Mouse (Mus musculus): ENCODE measurements around the gene Nobox. TPM values are rescaled to one million over a fixed set of nuclear protein-coding genes. Genes with fewer than 3 reads are reported as not detected.

Gene Nobox
- total RNA-seq, 2 experiments from 2014 or later: not detected

DNA sequence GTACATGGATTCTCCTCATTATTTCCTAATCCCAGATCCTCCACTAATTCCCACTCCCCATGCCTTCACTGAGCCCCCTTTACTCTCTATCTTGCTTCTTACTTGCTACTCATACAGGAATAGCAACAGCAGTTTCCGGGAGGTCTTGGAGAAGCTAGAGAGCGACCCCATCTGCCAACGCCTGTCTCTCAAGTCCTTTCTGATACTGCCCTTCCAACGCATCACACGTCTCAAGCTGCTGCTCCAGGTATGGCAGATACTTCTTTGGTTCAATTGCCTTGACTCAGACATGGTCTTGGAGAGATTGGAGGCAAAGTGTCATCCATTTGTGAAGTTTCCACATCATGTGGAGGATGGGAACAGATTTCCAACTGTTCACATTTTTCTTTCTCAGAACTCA, 28.9 kb downstream of the Nobox start:
- no peak for DNase-seq (ENCODE audit: low spot score)

GRCm38 (mm10) chr6:43278247-43278646, 31.1 kb downstream of the Nobox start:
- DNase-seq (ENCODE audit: low spot score): no peak
- intact Hi-C loops (cut with DNase I): loop anchor here (1.0 to 10.0 kb wide), 3 partner anchors 24 to 1013 kb away; partner anchors contain the start of genes Casp2 and Tmem139

More for the DNA sequence above, 28.9 kb downstream of the Nobox start:
- intact Hi-C loops (cut with DNase I): no loop called here

- DNase-seq (ENCODE audit: low spot score): no peak
- intact Hi-C loops (cut with DNase I): loop anchor here (10.0 kb wide), 1 partner anchor 1009 kb away; the partner anchor contains the start of genes Casp2 and Tmem139
Measured at GRCm38 (mm10) chr6:43274123-43274522, 35.2 kb downstream of the Nobox start.

GRCm38 (mm10) chr6:43272597-43272996, 36.8 kb downstream of the Nobox start:
- intact Hi-C loops (cut with DNase I): loop anchor here (10.0 kb wide), 1 partner anchor 1008 kb away; the partner anchor contains the start of genes Casp2 and Tmem139
- no peak for DNase-seq (ENCODE audit: low spot score)

DNA sequence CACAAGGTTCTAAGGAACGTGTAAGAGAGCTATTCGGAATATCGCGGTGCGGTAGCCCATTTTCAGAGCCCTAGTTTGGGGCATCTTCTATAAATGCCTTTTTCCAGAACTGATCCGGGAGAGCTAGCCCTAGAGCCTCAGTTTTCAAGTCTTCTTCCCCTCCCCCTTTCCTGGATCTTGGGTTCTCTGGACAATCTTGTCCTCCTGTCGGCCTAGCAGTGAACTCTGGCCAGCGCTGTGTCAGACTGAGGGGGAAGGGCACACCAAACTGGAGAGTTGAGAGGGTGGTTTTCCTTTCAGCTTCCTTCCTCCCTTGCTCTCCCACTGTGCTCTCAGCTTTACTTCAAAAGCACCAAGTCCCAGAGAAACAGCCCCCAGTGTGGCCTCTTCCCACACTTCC, 43.0 kb downstream of the Nobox start:
- no peak for DNase-seq (ENCODE audit: low spot score)
- intact Hi-C loops (cut with DNase I): loop anchor here (10.0 kb wide), 2 partner anchors 398 to 722 kb away; partner anchors contain the start of genes Olfr455 and Tpk1

DNA sequence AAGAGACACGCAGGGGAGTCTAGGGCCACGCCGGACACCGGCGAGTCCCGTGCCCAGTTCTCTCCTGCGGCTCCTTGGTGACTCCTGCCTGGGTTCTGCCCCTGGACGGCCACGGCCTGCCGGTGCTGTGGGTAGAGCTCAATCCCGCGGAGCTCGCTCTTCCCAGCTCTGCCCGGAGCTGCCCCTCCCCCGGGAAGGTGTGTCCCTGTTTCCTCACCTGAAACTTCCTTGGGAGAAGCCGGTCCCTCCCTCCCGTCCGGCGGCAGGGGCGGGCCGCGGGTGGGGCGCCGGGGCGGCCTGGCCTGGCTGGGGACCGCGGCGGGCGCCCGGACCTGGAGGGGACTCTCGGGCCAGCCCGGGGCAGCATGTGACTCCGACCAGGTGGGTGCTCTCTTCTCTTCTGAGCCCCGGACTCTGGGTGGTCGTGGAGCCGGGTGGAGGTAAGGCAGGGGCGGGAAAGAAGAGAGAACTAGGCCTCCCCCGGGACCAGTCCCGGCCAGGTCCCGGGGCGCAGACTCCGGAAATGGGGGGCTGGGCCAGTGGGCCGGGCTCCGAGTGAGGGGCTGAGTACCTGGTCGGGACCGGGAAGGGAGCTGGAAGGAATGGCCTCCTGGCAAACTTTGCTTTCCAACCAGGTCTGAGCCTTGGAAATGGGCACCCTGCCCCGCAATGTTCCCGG, 43.9 kb downstream of the Nobox start, which contains the start of gene Arhgef5:
Arhgef5 (plus strand) TSS at position 220 of the 679 bp plus-strand sequence.
- peak; percentile 42 for DNase-seq (ENCODE audit: low spot score)
- intact Hi-C loops (cut with DNase I): loop anchor here (10.0 kb wide), 2 partner anchors 399 to 721 kb away; partner anchors contain the start of genes Olfr455 and Tpk1

DNA sequence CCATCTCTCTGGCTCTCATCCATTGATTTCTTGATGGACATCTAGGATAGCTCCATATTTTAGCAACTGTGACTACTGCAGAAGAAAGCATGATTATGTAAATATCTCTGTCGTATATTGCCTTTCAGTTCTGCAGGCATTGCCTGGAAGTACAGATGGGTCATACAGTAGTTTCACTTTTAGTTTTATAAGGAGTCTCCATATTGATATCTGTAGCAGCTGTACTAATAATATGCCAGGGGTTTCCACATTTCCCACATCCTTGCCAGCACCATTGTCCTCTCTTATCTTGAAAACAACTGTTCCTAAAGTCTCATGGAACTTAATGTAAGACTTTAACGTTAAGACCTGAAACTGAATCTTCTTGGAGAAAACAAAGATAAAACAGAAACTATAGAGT, 48.6 kb downstream of the Nobox start:
- DNase-seq (ENCODE audit: low spot score): no peak
- intact Hi-C loops (cut with DNase I): loop anchor here (10.0 kb wide), 2 partner anchors 404 to 716 kb away; partner anchors contain the start of genes Olfr455 and Tpk1

DNA sequence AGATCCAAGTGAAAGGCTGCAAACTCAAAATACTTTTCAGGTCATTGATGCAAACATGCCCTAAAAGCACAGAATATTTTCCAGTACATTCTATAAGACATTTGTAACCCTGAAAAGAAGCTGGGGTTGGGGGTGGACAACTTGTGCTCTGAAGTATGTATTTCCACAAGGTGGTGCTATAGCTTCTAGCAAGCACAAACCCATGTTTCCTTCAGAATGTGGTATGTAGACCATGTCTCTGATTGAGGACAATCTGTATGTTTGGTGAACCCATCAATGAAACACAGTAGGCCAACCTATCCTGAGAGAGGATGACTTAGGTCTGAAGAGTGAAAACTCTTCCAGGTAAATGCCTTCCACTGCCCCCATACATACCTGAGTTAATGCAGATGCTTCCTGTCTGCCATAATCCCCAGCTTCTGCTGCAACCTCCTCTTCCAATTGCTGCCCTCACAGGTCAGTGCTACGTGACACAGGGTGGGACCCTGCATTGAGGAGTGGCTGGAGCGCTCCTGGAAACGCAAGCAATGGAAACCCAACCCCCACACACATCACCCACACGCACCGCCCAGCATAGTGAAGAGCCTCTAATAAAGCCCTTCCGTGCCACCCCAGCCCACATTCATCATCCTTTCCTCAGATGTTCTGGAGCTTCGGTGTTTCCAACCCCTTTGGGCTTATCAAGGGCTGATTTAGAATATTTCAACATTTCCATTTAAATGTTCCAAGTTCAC, 55.0 kb downstream of the Nobox start:
- intact Hi-C loops (cut with DNase I): loop anchor here (1.0 kb wide), 2 partner anchors 24 to 43 kb away; no protein-coding TSS in a partner anchor
- DNase-seq (ENCODE audit: low spot score): no peak

Other genes with a start within 250 kb of the Nobox start
- gene Olfr441, start 203.2 kb downstream of the Nobox start, total RNA-seq (2021): not detected
- not detected for gene Olfr237-ps1, start 163.0 kb downstream of the Nobox start, total RNA-seq (2021)
- gene Olfr437, start 146.3 kb downstream of the Nobox start, total RNA-seq (2021): not detected
- not detected for gene Olfr13, start 137.4 kb downstream of the Nobox start, total RNA-seq (2021)
- not detected for gene Olfr435, start 112.4 kb downstream of the Nobox start, total RNA-seq (2021)
- gene Olfr434, start 96.5 kb downstream of the Nobox start, total RNA-seq (2021): not detected
- gene Olfr47, start 78.0 kb downstream of the Nobox start, total RNA-seq (2021): not detected
- gene Arhgef5, start 44.0 kb downstream of the Nobox start, total RNA-seq (2021): 10 to 100 TPM; 12.1 to 12.4 TPM

Measured in heart, postnatal 25 days (tissue).